Comparison of ENCODE assay signal across 8 mouse cellular contexts in genomic region chr10:128547361-128548032, GRCm38 (mm10). TPM values are rescaled to one million over a fixed set of nuclear protein-coding genes. Genes with fewer than 3 reads are reported as not detected.
A peak's percentile ranks its signal among the peaks of the same experiment; 100 is the strongest.
DNase-seq lines count a peak whose midpoint lies in the region; ATAC-seq lines count a peak whose summit lies in the region.

TSS of gene Zc3h10 (minus strand) at chr10:128547774.

- peaks cover 25% of the 10 kb centered on the region for H3K4me1 ChIP-seq in heart, embryonic 12.5 days (replicated peaks)
- H3K4me1 ChIP-seq in liver, embryonic 12.5 days: peaks cover 27% of the 10 kb centered on the region
- no peaks in the 10 kb centered on the region for H3K4me1 ChIP-seq in stomach, embryonic 15.5 days

- peak within 1 kb of the TSS; percentile 91 for H3K9ac ChIP-seq in heart, embryonic 12.5 days
- H3K9ac ChIP-seq in liver, embryonic 12.5 days: peak within 1 kb of the TSS; percentile 92
- H3K9ac ChIP-seq in stomach, embryonic 15.5 days: peak within 1 kb of the TSS; percentile 49

- H3K4me3 ChIP-seq in heart, embryonic 12.5 days: peak within 1 kb of the TSS; percentile 70
- peak within 1 kb of the TSS; percentile 84 for H3K4me3 ChIP-seq in liver, embryonic 12.5 days
- peak within 1 kb of the TSS; percentile 81 for H3K4me3 ChIP-seq in stomach, embryonic 15.5 days (replicated peaks)

- H3K9me3 ChIP-seq in heart, embryonic 12.5 days (replicated peaks): no peaks in the 10 kb centered on the region
- H3K9me3 ChIP-seq in liver, embryonic 12.5 days (replicated peaks): no peaks in the 10 kb centered on the region
- no peaks in the 10 kb centered on the region for H3K9me3 ChIP-seq in stomach, embryonic 15.5 days

- peak; percentile 100 for DNase-seq in CD4-positive helper T cell, adult 2 months (ENCODE audit: low read depth, low spot score)
- DNase-seq in brain, embryonic 18.5 days (ENCODE audit: low read depth, low spot score): peak; percentile 97
- peak; percentile 95 for DNase-seq in kidney, postnatal 10 days
- peak; percentile 96 to 97 for DNase-seq in natural killer cell, adult 2 months (ENCODE audit: low spot score in 2 of 2)

- peak within 1 kb of the TSS; percentile 96 for H3K27ac ChIP-seq in heart, embryonic 12.5 days (ENCODE audit: poor library complexity, severe bottlenecking)
- peak within 1 kb of the TSS; percentile 94 for H3K27ac ChIP-seq in liver, embryonic 12.5 days
- H3K27ac ChIP-seq in stomach, embryonic 15.5 days: peak within 1 kb of the TSS; percentile 97

- under 1% methylated on average over 50 of the region's 50 CpGs for WGBS in heart, embryonic 12.5 days
- under 1% methylated on average over 42 of the region's 50 CpGs for WGBS in liver, embryonic 12.5 days (ENCODE audit: insufficient replicate concordance)
- under 1% methylated on average over 50 of the region's 50 CpGs for WGBS in stomach, embryonic 15.5 days

- peak within 1 kb of the TSS; percentile 93 for H3K4me2 ChIP-seq in heart, embryonic 12.5 days
- H3K4me2 ChIP-seq in liver, embryonic 12.5 days: peak within 1 kb of the TSS; percentile 93
- peak within 1 kb of the TSS; percentile 74 for H3K4me2 ChIP-seq in stomach, embryonic 15.5 days

- peak; percentile 82 for ATAC-seq in erythroid progenitor cell, adult 5-6 weeks (replicated peaks; ENCODE audit: low FRiP score, poor library complexity, severe bottlenecking)
- peak; percentile 91 for ATAC-seq in heart, embryonic 12.5 days (ENCODE audit: insufficient number of reproducible peaks, low FRiP score)
- peak; percentile 89 for ATAC-seq in liver, embryonic 12.5 days
- ATAC-seq in stomach, embryonic 15.5 days (ENCODE audit: insufficient read depth, low FRiP score, low read depth): peak; percentile 90

- H3K27me3 ChIP-seq in heart, embryonic 12.5 days (replicated peaks): no peaks in the 10 kb centered on the region
- H3K27me3 ChIP-seq in liver, embryonic 12.5 days (replicated peaks): no peaks in the 10 kb centered on the region
- no peaks in the 10 kb centered on the region for H3K27me3 ChIP-seq in stomach, embryonic 15.5 days (replicated peaks)

- H3K36me3 ChIP-seq in heart, embryonic 12.5 days: peaks cover 32% of the 10 kb centered on the region
- H3K36me3 ChIP-seq in liver, embryonic 12.5 days: peaks cover 39% of the 10 kb centered on the region
- H3K36me3 ChIP-seq in stomach, embryonic 15.5 days: peaks cover 18% of the 10 kb centered on the region

RNA-seq across cellular contexts. Expression of gene Zc3h10, which starts in this region (rescaled TPM):
- 0.72 and 2.9 TPM in 2 replicates for total RNA-seq in erythroid progenitor cell, adult 5-6 weeks (2015; ENCODE audit: low replicate concordance)
- total RNA-seq in erythroid progenitor cell, adult 5-6 weeks (2017; ENCODE audit: low replicate concordance): 5.9 and 6.4 TPM in 2 replicates
- 10.2 and 11.9 TPM in 2 replicates for polyA plus RNA-seq in heart, embryonic 12.5 days (2016; fragmentation: Nextera tagmentation; extraction: Ambion mirVana)
- 7.7 and 8.1 TPM in 2 replicates for polyA plus RNA-seq in liver, embryonic 12.5 days (2016; fragmentation: Nextera tagmentation; extraction: Ambion mirVana)
- polyA plus RNA-seq in stomach, embryonic 15.5 days (2015; fragmentation: Nextera tagmentation; extraction: Ambion mirVana): 12.1 and 12.4 TPM in 2 replicates

Comparison
In these comparisons a context has a peak if more than half of its experiments do, and no peak if none do; other contexts are left out.
1. Peak in every context shown above with its lines: DNase-seq, ATAC-seq, H3K4me3 ChIP-seq and H3K27ac ChIP-seq.